Mouse (Mus musculus) frontal cortex, adult 2 months (tissue): ENCODE measurements around the gene Rpl10a. TPM values are rescaled to one million over a fixed set of nuclear protein-coding genes. Genes with fewer than 3 reads are reported as not detected.
A peak's percentile ranks its signal among the peaks of the same experiment; 100 is the strongest.

ENCODE experiments used
- DNase-seq, 2 experiments: peaks; one replicate each; pipeline ENCODE4 v3.0.0; 2022; ENCODE audit warnings: low spot score in 1 of 2; ENCODE audit errors: extremely low spot score in 1 of 2
- polyA plus RNA-seq: library from polyadenylated mRNA; depleted of rRNA; stranded (reverse); fragments of >200 nt; gene quantifications from 2 replicates; pipeline ENCODE4 v1.2.3, GENCODE M21; 2012; rRNA removed

Rpl10a gene
- polyA plus RNA-seq: 771 and 790 TPM in 2 replicates

GRCm38 (mm10) chr17:28328366-28328928 is at the start of gene Rpl10a:
TSS of gene Rpl10a (plus strand) at chr17:28328471.
- peak; percentile 87 to 98 for DNase-seq

GRCm38 (mm10) chr17:28279236-28279635 is 49.0 kb upstream of the Rpl10a start:
- DNase-seq: no peak

GRCm38 (mm10) chr17:28279780-28280422 is 48.4 kb upstream of the Rpl10a start:
- no peak for DNase-seq

- DNase-seq: no peak
Observed at GRCm38 (mm10) chr17:28280423-28280800, 47.9 kb upstream of the Rpl10a start.

- DNase-seq: no peak
Observed at GRCm38 (mm10) chr17:28280831-28281377, 47.4 kb upstream of the Rpl10a start.

GRCm38 (mm10) chr17:28281866-28282441 is 46.3 kb upstream of the Rpl10a start:
- DNase-seq: no peak

- no peak for DNase-seq
Observed at GRCm38 (mm10) chr17:28283199-28283598, 45.1 kb upstream of the Rpl10a start.

GRCm38 (mm10) chr17:28286133-28286532 is 42.1 kb upstream of the Rpl10a start:
- DNase-seq: no peak

GRCm38 (mm10) chr17:28286964-28287363 is 41.3 kb upstream of the Rpl10a start:
- no peak for DNase-seq

GRCm38 (mm10) chr17:28287578-28287977 is 40.7 kb upstream of the Rpl10a start:
- DNase-seq: no peak

GRCm38 (mm10) chr17:28287980-28288379 is 40.3 kb upstream of the Rpl10a start:
- DNase-seq: no peak

GRCm38 (mm10) chr17:28290262-28290661 is 38.0 kb upstream of the Rpl10a start:
- peak in 1 of 2 experiments; percentile 41 for DNase-seq

GRCm38 (mm10) chr17:28290671-28291070 is 37.6 kb upstream of the Rpl10a start:
- no peak for DNase-seq

GRCm38 (mm10) chr17:28291346-28291745 is 36.9 kb upstream of the Rpl10a start:
- no peak for DNase-seq

- no peak for DNase-seq
Observed at GRCm38 (mm10) chr17:28293716-28294115, 34.6 kb upstream of the Rpl10a start.

- no peak for DNase-seq
Observed at GRCm38 (mm10) chr17:28294449-28295333, 33.6 kb upstream of the Rpl10a start.

- DNase-seq: no peak
Observed at GRCm38 (mm10) chr17:28298888-28299287, 29.4 kb upstream of the Rpl10a start.

- no peak for DNase-seq
Observed at GRCm38 (mm10) chr17:28299669-28300320, 28.5 kb upstream of the Rpl10a start.

- no peak for DNase-seq
Observed at GRCm38 (mm10) chr17:28300323-28300722, 27.9 kb upstream of the Rpl10a start.

- DNase-seq: no peak
Observed at GRCm38 (mm10) chr17:28300850-28301249, 27.4 kb upstream of the Rpl10a start.
